Mouse (Mus musculus): Measurements from ENCODE around the gene Cdh6.

GRCm38 (mm10) chr15:13092064-13092463 lies 81.4 kb downstream of the Cdh6 start:
- TF ChIP-seq POLR2A (IDR thresholded peaks at IDR 0.05; ENCODE audit: control insufficient read depth, extremely low read depth, insufficient read depth, low read length, poor library complexity) (no peak), CTCF (IDR thresholded peaks at IDR 0.05; ENCODE audit: borderline replicate concordance, control insufficient read depth, extremely low read depth, insufficient read depth, low read length, poor library complexity) (no peak)
